In the genomic region with DNA sequence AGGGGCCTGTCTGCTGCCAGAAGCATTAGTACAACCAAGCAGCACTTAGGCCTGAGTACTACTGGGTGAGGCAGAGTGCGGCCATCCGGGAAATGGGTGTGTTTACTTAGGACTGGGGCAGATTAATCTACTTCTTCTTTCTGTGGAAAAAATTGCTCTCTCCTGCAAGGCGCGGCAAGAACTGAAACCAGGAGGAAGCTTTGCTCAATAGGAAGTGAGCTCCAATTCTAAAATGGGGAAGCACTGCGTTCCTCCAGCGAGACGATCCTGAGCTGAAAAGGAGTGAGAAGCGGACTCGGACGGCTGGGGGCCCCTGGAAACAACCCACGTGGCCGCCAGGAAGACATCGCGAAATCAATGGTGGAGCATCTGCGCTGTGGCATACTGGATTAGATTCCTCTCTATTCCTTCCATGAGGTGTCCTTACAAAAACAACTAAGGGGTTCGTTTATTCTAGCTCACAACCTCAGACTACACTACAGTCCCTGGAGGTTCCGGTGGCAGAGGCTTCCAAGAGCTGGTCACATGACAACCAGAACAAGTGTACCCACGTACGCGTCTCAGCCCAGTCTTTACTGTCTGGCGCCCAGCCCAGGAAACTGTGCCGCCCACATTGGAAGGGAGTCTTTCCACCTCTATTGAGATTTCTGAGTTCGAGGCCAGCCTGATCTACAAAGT, we compare ENCODE assay signal across 8 mouse cellular contexts. TPM values are rescaled to one million over a fixed set of nuclear protein-coding genes. Genes with fewer than 3 reads are reported as not detected.
DNase-seq lines count a peak whose midpoint lies in the region; ATAC-seq and TF ChIP-seq lines count a peak whose summit lies in the region.

No protein-coding gene starts in this region.

- 62% methylated on average over 23 of the region's 23 CpGs for WGBS in embryonic facial prominence, embryonic 14.5 days
- WGBS in embryonic facial prominence, embryonic 10.5 days = 72% methylated on average over 23 of the region's 23 CpGs
- 50% methylated on average over 23 of the region's 23 CpGs for WGBS in heart, embryonic 13.5 days
- 50% methylated on average over 23 of the region's 23 CpGs for WGBS in lung, embryonic 16.5 days
- 5% methylated on average over 23 of the region's 23 CpGs for WGBS in spleen, adult 2 months

- DNase-seq in embryonic facial prominence, embryonic 14.5 days (ENCODE audit: low spot score) = peak; percentile 37
- DNase-seq in embryonic facial prominence, embryonic 10.5 days (ENCODE audit: low spot score) = no peak
- peak; percentile 50 to 69 for DNase-seq in adrenal gland, postnatal 36 days
- DNase-seq in layer of hippocampus, adult 18-20 months (ENCODE audit: low spot score in 2 of 2) = peak; percentile 35 to 60
- peak; percentile 65 to 71 for DNase-seq in spleen, adult 2 months (ENCODE audit: low read depth in 1 of 2, low spot score in 2 of 2)
- DNase-seq in urinary bladder, postnatal 25 days (ENCODE audit: low spot score) = no peak

- no peaks in the 10 kb centered on the region for H3K9me3 ChIP-seq in embryonic facial prominence, embryonic 14.5 days (ENCODE audit: control insufficient read depth, low read length)
- H3K9me3 ChIP-seq in embryonic facial prominence, embryonic 10.5 days = 0 out of 2 replicates have a peak, but pooled peaks cover 3% of the 10 kb centered on the region
- H3K9me3 ChIP-seq in heart, embryonic 13.5 days = no peaks in the 10 kb centered on the region
- H3K9me3 ChIP-seq in lung, embryonic 16.5 days (ENCODE audit: control insufficient read depth, low read length) = no peaks in the 10 kb centered on the region

- no peak overlapping the region for H3K27ac ChIP-seq in embryonic facial prominence, embryonic 14.5 days (replicated peaks; ENCODE audit: low read depth, low read length)
- no peak overlapping the region for H3K27ac ChIP-seq in embryonic facial prominence, embryonic 10.5 days (replicated peaks)
- peak overlapping the region; percentile 72 for H3K27ac ChIP-seq in heart, embryonic 13.5 days (replicated peaks)
- peak overlapping the region; percentile 73 for H3K27ac ChIP-seq in lung, embryonic 16.5 days (ENCODE audit: low read length)
- H3K27ac ChIP-seq in spleen, adult 2 months (ENCODE audit: insufficient read depth, low read length) = peak overlapping the region; percentile 81

- no peak for TF ChIP-seq CTCF in spleen, adult 2 months (IDR thresholded peaks at IDR 0.05; ENCODE audit: extremely low read depth, insufficient read depth, insufficient read length, insufficient replicate concordance)

- H3K4me3 ChIP-seq in embryonic facial prominence, embryonic 14.5 days (ENCODE audit: low read depth, low read length) = no peak overlapping the region
- no peak overlapping the region for H3K4me3 ChIP-seq in embryonic facial prominence, embryonic 10.5 days
- H3K4me3 ChIP-seq in heart, embryonic 13.5 days = 0 out of 2 replicates have a peak overlapping the region, but pooled peaks have one; percentile 13
- no peak overlapping the region for H3K4me3 ChIP-seq in lung, embryonic 16.5 days (ENCODE audit: low read length)
- peak overlapping the region; percentile 37; the same call in 1 of the 2 replicates for H3K4me3 ChIP-seq in spleen, adult 2 months (ENCODE audit: extremely low read depth, insufficient read depth, insufficient read length)

- H3K36me3 ChIP-seq in embryonic facial prominence, embryonic 14.5 days (ENCODE audit: control insufficient read depth, insufficient read depth, low read length) = no peaks in the 10 kb centered on the region
- H3K36me3 ChIP-seq in embryonic facial prominence, embryonic 10.5 days (replicated peaks) = peaks cover 22% of the 10 kb centered on the region
- H3K36me3 ChIP-seq in heart, embryonic 13.5 days = peaks cover 14% of the 10 kb centered on the region
- H3K36me3 ChIP-seq in lung, embryonic 16.5 days (ENCODE audit: control insufficient read depth, insufficient read depth, low read length) = peaks cover 2% of the 10 kb centered on the region; the same call in 1 of the 2 replicates
- H3K36me3 ChIP-seq in spleen, adult 2 months (ENCODE audit: control insufficient read depth, insufficient read depth, low read length) = no peaks in the 10 kb centered on the region

- no peak overlapping the region for H3K9ac ChIP-seq in embryonic facial prominence, embryonic 14.5 days (ENCODE audit: low read depth, low read length)
- H3K9ac ChIP-seq in heart, embryonic 13.5 days = 0 out of 2 replicates have a peak overlapping the region, but pooled peaks have one; percentile 50
- peak overlapping the region; percentile 39 for H3K9ac ChIP-seq in lung, embryonic 16.5 days (ENCODE audit: low read length)

- ATAC-seq in embryonic facial prominence, embryonic 14.5 days (ENCODE audit: low read depth) = no peak
- no peak; the same call in 1 of the 2 replicates for ATAC-seq in heart, embryonic 13.5 days (ENCODE audit: extremely low read depth, insufficient number of reproducible peaks, low FRiP score, low TSS enrichment)
- peak; percentile 74 for ATAC-seq in lung, embryonic 16.5 days (ENCODE audit: low read depth)

- no peak for TF ChIP-seq POLR2A in spleen, adult 2 months (IDR thresholded peaks at IDR 0.05; ENCODE audit: low read depth, low read length)

- no peaks in the 10 kb centered on the region for H3K27me3 ChIP-seq in embryonic facial prominence, embryonic 14.5 days (replicated peaks; ENCODE audit: control insufficient read depth, insufficient read depth, low read length)
- H3K27me3 ChIP-seq in embryonic facial prominence, embryonic 10.5 days (replicated peaks; ENCODE audit: low read depth, poor library complexity, severe bottlenecking) = no peaks in the 10 kb centered on the region
- H3K27me3 ChIP-seq in heart, embryonic 13.5 days (replicated peaks) = no peaks in the 10 kb centered on the region
- H3K27me3 ChIP-seq in lung, embryonic 16.5 days (ENCODE audit: control insufficient read depth, insufficient read depth, low read depth, low read length) = no peaks in the 10 kb centered on the region
- H3K27me3 ChIP-seq in spleen, adult 2 months (ENCODE audit: control insufficient read depth, insufficient read depth, low read length) = no peaks in the 10 kb centered on the region

- H3K4me2 ChIP-seq in embryonic facial prominence, embryonic 14.5 days (ENCODE audit: low read depth, low read length) = no peak overlapping the region
- H3K4me2 ChIP-seq in heart, embryonic 13.5 days = peak overlapping the region; percentile 46
- H3K4me2 ChIP-seq in lung, embryonic 16.5 days (ENCODE audit: low read depth, low read length) = peak overlapping the region; percentile 27; the same call in 1 of the 2 replicates

- no peaks in the 10 kb centered on the region for H3K4me1 ChIP-seq in embryonic facial prominence, embryonic 14.5 days (ENCODE audit: control insufficient read depth, insufficient read depth, low read length)
- 0 out of 2 replicates have a peak, but pooled peaks cover 4% of the 10 kb centered on the region for H3K4me1 ChIP-seq in embryonic facial prominence, embryonic 10.5 days
- peaks cover 10% of the 10 kb centered on the region for H3K4me1 ChIP-seq in heart, embryonic 13.5 days
- peaks cover 12% of the 10 kb centered on the region; the same call in 1 of the 2 replicates for H3K4me1 ChIP-seq in lung, embryonic 16.5 days (replicated peaks; ENCODE audit: control insufficient read depth, insufficient read depth, low read length)
- peaks cover 22% of the 10 kb centered on the region; the same call in 1 of the 2 replicates for H3K4me1 ChIP-seq in spleen, adult 2 months (ENCODE audit: control insufficient read depth, insufficient read depth, insufficient read length)

RNA-seq across cellular contexts. Expression of gene Cep19, which starts 14.1 kb away (rescaled TPM):
- 26.0 and 29.4 TPM in 2 replicates for polyA plus RNA-seq in embryonic facial prominence, embryonic 14.5 days (2014; fragmentation: Nextera tagmentation; extraction: Ambion mirVana)
- 36.5 and 36.7 TPM in 2 replicates for polyA plus RNA-seq in embryonic facial prominence, embryonic 10.5 days (2016; fragmentation: Nextera tagmentation; extraction: Ambion mirVana)
- 10 to 100 TPM; 11.7 to 12.6 TPM for total RNA-seq in adrenal gland, postnatal 36 days (2021)
- polyA plus RNA-seq in heart, embryonic 13.5 days (2015; fragmentation: Nextera tagmentation; extraction: Ambion mirVana) = 18.3 and 20.7 TPM in 2 replicates
- total RNA-seq in layer of hippocampus, adult 18-20 months (2021) = 10 to 100 TPM; 65.8 to 66.3 TPM
- 31.7 and 31.9 TPM in 2 replicates for polyA plus RNA-seq in lung, embryonic 16.5 days (2015; fragmentation: Nextera tagmentation; extraction: Ambion mirVana)
- 4.2 and 4.7 TPM in 2 replicates for polyA plus RNA-seq in spleen, adult 2 months (2012; rRNA removed)

RNA-seq across cellular contexts. Expression of gene Pigx, which starts 14.1 kb away (rescaled TPM):
- polyA plus RNA-seq in embryonic facial prominence, embryonic 14.5 days (2014; fragmentation: Nextera tagmentation; extraction: Ambion mirVana) = 88.2 and 92.4 TPM in 2 replicates
- polyA plus RNA-seq in embryonic facial prominence, embryonic 10.5 days (2016; fragmentation: Nextera tagmentation; extraction: Ambion mirVana) = 151 and 152 TPM in 2 replicates
- 10 to 100 TPM; 25.9 to 34.1 TPM for total RNA-seq in adrenal gland, postnatal 36 days (2021)
- 82.2 and 82.5 TPM in 2 replicates for polyA plus RNA-seq in heart, embryonic 13.5 days (2015; fragmentation: Nextera tagmentation; extraction: Ambion mirVana)
- 10 to 100 TPM; 23.4 to 25.2 TPM for total RNA-seq in layer of hippocampus, adult 18-20 months (2021)
- 84.6 and 85.1 TPM in 2 replicates for polyA plus RNA-seq in lung, embryonic 16.5 days (2015; fragmentation: Nextera tagmentation; extraction: Ambion mirVana)
- 18.1 and 22.7 TPM in 2 replicates for polyA plus RNA-seq in spleen, adult 2 months (2012; rRNA removed)

RNA-seq across cellular contexts. Expression of gene Pak2, which starts 34.5 kb away (rescaled TPM):
- polyA plus RNA-seq in embryonic facial prominence, embryonic 14.5 days (2014; fragmentation: Nextera tagmentation; extraction: Ambion mirVana) = 34.1 and 36.3 TPM in 2 replicates
- 39.4 and 42.4 TPM in 2 replicates for polyA plus RNA-seq in embryonic facial prominence, embryonic 10.5 days (2016; fragmentation: Nextera tagmentation; extraction: Ambion mirVana)
- 10 to 100 TPM; 57.5 to 67.9 TPM for total RNA-seq in adrenal gland, postnatal 36 days (2021)
- 23.1 and 23.2 TPM in 2 replicates for polyA plus RNA-seq in heart, embryonic 13.5 days (2015; fragmentation: Nextera tagmentation; extraction: Ambion mirVana)
- 10 to 100 TPM; 28.7 to 29.8 TPM for total RNA-seq in layer of hippocampus, adult 18-20 months (2021)
- polyA plus RNA-seq in lung, embryonic 16.5 days (2015; fragmentation: Nextera tagmentation; extraction: Ambion mirVana) = 33.1 and 36.5 TPM in 2 replicates
- polyA plus RNA-seq in spleen, adult 2 months (2012; rRNA removed) = 16.8 and 18.8 TPM in 2 replicates

RNA-seq across cellular contexts. Expression of gene Nrros, which starts 51.7 kb away (rescaled TPM):
- polyA plus RNA-seq in embryonic facial prominence, embryonic 14.5 days (2014; fragmentation: Nextera tagmentation; extraction: Ambion mirVana) = 23.1 and 23.7 TPM in 2 replicates
- polyA plus RNA-seq in embryonic facial prominence, embryonic 10.5 days (2016; fragmentation: Nextera tagmentation; extraction: Ambion mirVana) = 7.3 and 8.1 TPM in 2 replicates
- 1 to 10 TPM; 5.3 to 8.2 TPM for total RNA-seq in adrenal gland, postnatal 36 days (2021)
- polyA plus RNA-seq in heart, embryonic 13.5 days (2015; fragmentation: Nextera tagmentation; extraction: Ambion mirVana) = 5.9 and 8.3 TPM in 2 replicates
- 10 to 100 TPM; 10.1 to 12.4 TPM for total RNA-seq in layer of hippocampus, adult 18-20 months (2021)
- polyA plus RNA-seq in lung, embryonic 16.5 days (2015; fragmentation: Nextera tagmentation; extraction: Ambion mirVana) = 45.8 and 51.1 TPM in 2 replicates
- polyA plus RNA-seq in spleen, adult 2 months (2012; rRNA removed) = 105 and 133 TPM in 2 replicates

Comparison
In these comparisons a context has a peak if more than half of its experiments do, and no peak if none do; other contexts are left out.
1. DNase-seq: peak in embryonic facial prominence, embryonic 14.5 days (single experiment), adrenal gland, postnatal 36 days (2 of 2), layer of hippocampus, adult 18-20 months (2 of 2) and spleen, adult 2 months (2 of 2); none in embryonic facial prominence, embryonic 10.5 days (single experiment) and urinary bladder, postnatal 25 days (single experiment).
2. H3K27ac ChIP-seq: peak in heart, embryonic 13.5 days (single experiment), lung, embryonic 16.5 days (single experiment) and spleen, adult 2 months (single experiment); none in embryonic facial prominence, embryonic 14.5 days (single experiment) and embryonic facial prominence, embryonic 10.5 days (single experiment).
3. H3K4me3 ChIP-seq: peak in heart, embryonic 13.5 days (single experiment) and spleen, adult 2 months (single experiment); none in embryonic facial prominence, embryonic 14.5 days (single experiment), embryonic facial prominence, embryonic 10.5 days (single experiment) and lung, embryonic 16.5 days (single experiment).